In genomic region chr8:117287966-117288365, GRCm38 (mm10) we compare ENCODE assay signal across 14 mouse cellular contexts. TPM values are rescaled to one million over a fixed set of nuclear protein-coding genes. Genes with fewer than 3 reads are reported as not detected.
A peak's percentile ranks its signal among the peaks of the same experiment; 100 is the strongest.
DNase-seq lines count a peak whose midpoint lies in the region; ATAC-seq lines count a peak whose summit lies in the region.
"Had no signal": no experiment of that assay in that cellular context is flagged by ENCODE, and none has a peak within 500 bp of the region (broad histone marks: within the 10 kb centered on the region; RNA-seq: fewer than 3 reads in every experiment).

No protein-coding gene starts in this region.

- H3K4me3 ChIP-seq in liver, embryonic 15.5 days (replicated peaks): no peak overlapping the region
- no peak overlapping the region for H3K4me3 ChIP-seq in midbrain, embryonic 13.5 days (replicated peaks)
- H3K4me3 ChIP-seq: erythroblast, embryonic 14.5 days; limb, embryonic 13.5 days; midbrain, embryonic 12.5 days had no signal

- no peak overlapping the region for H3K9ac ChIP-seq in liver, embryonic 15.5 days
- no peak overlapping the region for H3K9ac ChIP-seq in midbrain, embryonic 13.5 days (replicated peaks)
- H3K9ac ChIP-seq: hindbrain, embryonic 14.5 days; limb, embryonic 13.5 days; midbrain, embryonic 12.5 days had no signal

- H3K4me1 ChIP-seq in liver, embryonic 15.5 days (replicated peaks): peaks cover 68% of the 10 kb centered on the region
- H3K4me1 ChIP-seq in midbrain, embryonic 13.5 days (replicated peaks): peaks cover 56% of the 10 kb centered on the region

- DNase-seq in liver: no peak
- peak; percentile 21 to 33 for DNase-seq in CD8-positive naive resting alpha-beta T cell, adult 2 months (ENCODE audit: low read depth in 2 of 2, low spot score in 2 of 2)
- peak; percentile 86 for DNase-seq in induced T-regulatory cell, adult 2 months (ENCODE audit: low read depth)
- no peak for DNase-seq in embryo, embryonic 11 days
- no peak for DNase-seq in frontal cortex, postnatal 14 days (ENCODE audit: low spot score in 2 of 2)
- DNase-seq: right cerebral cortex, postnatal 25 days; thymus, adult 2 months had no signal

- no peaks in the 10 kb centered on the region for H3K27me3 ChIP-seq in liver, embryonic 15.5 days
- no peaks in the 10 kb centered on the region for H3K27me3 ChIP-seq in midbrain, embryonic 13.5 days
- H3K27me3 ChIP-seq: limb, embryonic 13.5 days; midbrain, embryonic 12.5 days had no signal

- 37% methylated on average over 8 of the region's 8 CpGs for WGBS in liver, embryonic 15.5 days (ENCODE audit: insufficient replicate concordance)
- WGBS in midbrain, embryonic 13.5 days: 85% methylated on average over 8 of the region's 8 CpGs

- H3K36me3 ChIP-seq in liver, embryonic 15.5 days (replicated peaks): peaks cover 18% of the 10 kb centered on the region
- peaks cover 21% of the 10 kb centered on the region for H3K36me3 ChIP-seq in midbrain, embryonic 13.5 days

- 0 out of 2 replicates have a peak overlapping the region, but pooled peaks have one; percentile 11 for H3K27ac ChIP-seq in liver, embryonic 15.5 days (replicated peaks)
- no peak overlapping the region for H3K27ac ChIP-seq in midbrain, embryonic 13.5 days
- H3K27ac ChIP-seq: hindbrain, embryonic 14.5 days; limb, embryonic 13.5 days; midbrain, embryonic 12.5 days had no signal

- H3K4me2 ChIP-seq in liver, embryonic 15.5 days: no peak overlapping the region
- H3K4me2 ChIP-seq in midbrain, embryonic 13.5 days (replicated peaks): no peak overlapping the region
- H3K4me2 ChIP-seq: hindbrain, embryonic 14.5 days; limb, embryonic 13.5 days; midbrain, embryonic 12.5 days had no signal

- H3K9me3 ChIP-seq in liver, embryonic 15.5 days (replicated peaks): no peaks in the 10 kb centered on the region
- H3K9me3 ChIP-seq in midbrain, embryonic 13.5 days: no peaks in the 10 kb centered on the region
- H3K9me3 ChIP-seq: limb, embryonic 13.5 days had no signal

- ATAC-seq in liver, embryonic 15.5 days (ENCODE audit: insufficient read depth): no peak
- peak; percentile 76 for ATAC-seq in megakaryocyte progenitor cell, adult 5-6 weeks (replicated peaks; ENCODE audit: poor library complexity)
- no peak for ATAC-seq in midbrain, embryonic 13.5 days

RNA-seq across cellular contexts. Expression of gene Cmip, which starts 31.1 kb away (rescaled TPM):
- polyA plus RNA-seq in liver, embryonic 15.5 days (2015; fragmentation: Nextera tagmentation; extraction: Ambion mirVana): 11.5 and 15.7 TPM in 2 replicates
- total RNA-seq in megakaryocyte progenitor cell, adult 5-6 weeks (2015): 36.5 and 37.5 TPM in 2 replicates
- 9.5 TPM in 2 replicates for total RNA-seq in megakaryocyte progenitor cell, adult 5-6 weeks (2017)
- 65.3 and 71.7 TPM in 2 replicates for polyA plus RNA-seq in midbrain, embryonic 13.5 days (2015; fragmentation: Nextera tagmentation; extraction: Ambion mirVana)

Comparison
In these comparisons a context has a peak if more than half of its experiments do, and no peak if none do; other contexts are left out.
1. DNase-seq: peak in CD8-positive naive resting alpha-beta T cell, adult 2 months (2 of 2) and induced T-regulatory cell, adult 2 months (single experiment); none in liver (single experiment), embryo, embryonic 11 days (single experiment) and frontal cortex, postnatal 14 days (0 of 2).